Mouse (Mus musculus): ENCODE data around the gene Ank. TPM values are rescaled to one million over a fixed set of nuclear protein-coding genes. Genes with fewer than 3 reads are reported as not detected.

Ank gene
- polyA plus RNA-seq, 1 experiment, result 21.5 TPM

DNA sequence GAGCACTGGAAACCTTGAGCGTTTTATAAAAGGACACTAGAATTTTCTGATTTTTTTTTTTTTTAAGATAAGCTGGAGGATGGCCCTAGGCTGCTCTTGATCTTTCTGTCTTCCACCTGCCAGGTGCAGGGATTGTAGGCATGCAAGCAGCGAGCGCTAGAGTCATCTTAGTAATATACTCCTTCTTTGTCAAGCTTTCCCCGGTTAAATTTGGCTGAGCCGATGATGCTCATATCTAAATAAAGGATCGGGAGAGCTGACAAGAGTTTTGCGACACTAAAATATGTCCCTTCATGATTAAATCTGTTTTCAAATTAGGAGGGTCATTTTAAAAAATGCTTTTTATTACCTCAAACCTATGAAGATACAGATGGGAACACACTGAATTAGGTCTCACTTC is 69.7 kb downstream of the Ank start:
- no peaks in the 10 kb centered on the region for H3K36me3 ChIP-seq (ENCODE audit: control insufficient read depth, insufficient read depth, low read length)
- H3K27ac ChIP-seq (ENCODE audit: control insufficient read depth, insufficient read depth, low read length), result no peak overlapping the region
- WGBS, result 96% methylated on average over 7 of the region's 7 CpGs
- TF ChIP-seq POLR2A (IDR thresholded peaks at IDR 0.05; ENCODE audit: control insufficient read depth, extremely low read depth, insufficient read depth, low read length, poor library complexity) (no peak), CTCF (IDR thresholded peaks at IDR 0.05; ENCODE audit: borderline replicate concordance, control insufficient read depth, extremely low read depth, insufficient read depth, low read length, poor library complexity) (no peak)
- no peaks in the 10 kb centered on the region for H3K4me1 ChIP-seq (replicated peaks; ENCODE audit: control insufficient read depth, insufficient read depth, low read length)
- DNase-seq, result no peak
- H3K4me3 ChIP-seq (ENCODE audit: control insufficient read depth, insufficient read depth, low read length), result no peak overlapping the region
- no peaks in the 10 kb centered on the region for H3K27me3 ChIP-seq (ENCODE audit: control insufficient read depth, insufficient read depth, low read length)

DNA sequence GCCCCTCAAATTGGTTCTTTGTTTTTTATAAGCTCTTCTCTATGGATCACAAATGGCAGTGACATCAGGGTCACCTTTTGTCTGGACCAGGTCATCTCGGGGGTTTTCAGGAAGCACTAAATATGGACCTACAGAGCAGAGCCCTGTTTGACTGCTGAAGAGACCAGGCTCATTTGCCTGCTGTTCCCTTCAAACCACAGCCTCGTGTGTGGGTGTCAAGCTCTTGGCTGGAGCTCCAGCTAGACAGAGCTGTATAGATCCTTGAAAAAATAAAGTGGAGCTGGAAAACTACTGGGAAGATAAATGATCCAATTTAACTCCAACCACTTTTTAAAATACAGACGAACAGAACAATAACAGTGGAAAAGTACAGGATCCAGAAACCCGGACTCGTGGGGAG is 70.3 kb downstream of the Ank start:
- Histone ChIP-seq H3K27ac (ENCODE audit: control insufficient read depth, insufficient read depth, low read length) (no peak overlapping the region), H3K4me3 (ENCODE audit: control insufficient read depth, insufficient read depth, low read length) (no peak overlapping the region), H3K36me3 (ENCODE audit: control insufficient read depth, insufficient read depth, low read length) (no peaks in the 10 kb centered on the region), H3K4me1 (replicated peaks; ENCODE audit: control insufficient read depth, insufficient read depth, low read length) (no peaks in the 10 kb centered on the region), H3K27me3 (ENCODE audit: control insufficient read depth, insufficient read depth, low read length) (no peaks in the 10 kb centered on the region)
- no peak for DNase-seq
- WGBS, result 71% methylated on average over 5 of the region's 5 CpGs
- TF ChIP-seq POLR2A (IDR thresholded peaks at IDR 0.05; ENCODE audit: control insufficient read depth, extremely low read depth, insufficient read depth, low read length, poor library complexity) (no peak), CTCF (IDR thresholded peaks at IDR 0.05; ENCODE audit: borderline replicate concordance, control insufficient read depth, extremely low read depth, insufficient read depth, low read length, poor library complexity) (no peak)

GRCm38 (mm10) chr15:27537519-27538223 is 71.2 kb downstream of the Ank start:
- Histone ChIP-seq H3K36me3 (ENCODE audit: control insufficient read depth, insufficient read depth, low read length) (no peaks in the 10 kb centered on the region), H3K27ac (ENCODE audit: control insufficient read depth, insufficient read depth, low read length) (no peak overlapping the region), H3K27me3 (ENCODE audit: control insufficient read depth, insufficient read depth, low read length) (no peaks in the 10 kb centered on the region), H3K4me1 (replicated peaks; ENCODE audit: control insufficient read depth, insufficient read depth, low read length) (no peaks in the 10 kb centered on the region), H3K4me3 (ENCODE audit: control insufficient read depth, insufficient read depth, low read length) (no peak overlapping the region)
- 88% methylated on average over 4 of the region's 4 CpGs for WGBS
- TF ChIP-seq POLR2A (IDR thresholded peaks at IDR 0.05; ENCODE audit: control insufficient read depth, extremely low read depth, insufficient read depth, low read length, poor library complexity) (no peak), CTCF (IDR thresholded peaks at IDR 0.05; ENCODE audit: borderline replicate concordance, control insufficient read depth, extremely low read depth, insufficient read depth, low read length, poor library complexity) (no peak)
- no peak for DNase-seq

GRCm38 (mm10) chr15:27539745-27540144 is 73.3 kb downstream of the Ank start:
- WGBS, result 93% methylated on average over 9 of the region's 9 CpGs
- TF ChIP-seq CTCF (IDR thresholded peaks at IDR 0.05; ENCODE audit: borderline replicate concordance, control insufficient read depth, extremely low read depth, insufficient read depth, low read length, poor library complexity) (no peak), POLR2A (IDR thresholded peaks at IDR 0.05; ENCODE audit: control insufficient read depth, extremely low read depth, insufficient read depth, low read length, poor library complexity) (no peak)
- Histone ChIP-seq H3K27me3 (ENCODE audit: control insufficient read depth, insufficient read depth, low read length) (no peaks in the 10 kb centered on the region), H3K36me3 (ENCODE audit: control insufficient read depth, insufficient read depth, low read length) (no peaks in the 10 kb centered on the region), H3K27ac (ENCODE audit: control insufficient read depth, insufficient read depth, low read length) (no peak overlapping the region), H3K4me3 (ENCODE audit: control insufficient read depth, insufficient read depth, low read length) (no peak overlapping the region), H3K4me1 (replicated peaks; ENCODE audit: control insufficient read depth, insufficient read depth, low read length) (no peaks in the 10 kb centered on the region)
- no peak for DNase-seq

GRCm38 (mm10) chr15:27545203-27545602 is 78.7 kb downstream of the Ank start:
- no peak overlapping the region for H3K27ac ChIP-seq (ENCODE audit: control insufficient read depth, insufficient read depth, low read length)
- H3K27me3 ChIP-seq (ENCODE audit: control insufficient read depth, insufficient read depth, low read length), result no peaks in the 10 kb centered on the region
- no peaks in the 10 kb centered on the region for H3K4me1 ChIP-seq (replicated peaks; ENCODE audit: control insufficient read depth, insufficient read depth, low read length)
- TF ChIP-seq POLR2A (IDR thresholded peaks at IDR 0.05; ENCODE audit: control insufficient read depth, extremely low read depth, insufficient read depth, low read length, poor library complexity) (no peak), CTCF (IDR thresholded peaks at IDR 0.05; ENCODE audit: borderline replicate concordance, control insufficient read depth, extremely low read depth, insufficient read depth, low read length, poor library complexity) (no peak)
- 93% methylated on average over 10 of the region's 10 CpGs for WGBS
- no peak for DNase-seq
- H3K36me3 ChIP-seq (ENCODE audit: control insufficient read depth, insufficient read depth, low read length), result no peaks in the 10 kb centered on the region
- H3K4me3 ChIP-seq (ENCODE audit: control insufficient read depth, insufficient read depth, low read length), result no peak overlapping the region

DNA sequence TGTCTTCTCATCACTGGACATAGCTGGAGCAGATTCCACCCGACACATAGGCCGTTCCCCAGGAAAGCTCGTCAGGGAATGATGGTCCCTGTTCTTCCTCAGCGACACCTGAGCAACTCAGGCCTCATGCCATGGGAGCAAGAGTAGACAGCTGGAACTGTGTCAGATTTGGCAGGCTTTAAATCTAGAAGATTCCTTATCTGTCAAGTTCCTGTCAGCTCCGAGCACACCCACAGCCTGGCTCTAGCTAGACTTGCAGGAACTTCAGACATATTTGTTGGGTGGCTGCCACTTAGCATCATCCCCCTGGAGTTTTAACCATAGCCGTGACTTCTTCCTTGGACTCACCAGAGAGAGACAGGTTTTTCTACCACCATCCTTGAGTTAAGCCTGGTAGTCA is 81.6 kb downstream of the Ank start:
- TF ChIP-seq CTCF (IDR thresholded peaks at IDR 0.05; ENCODE audit: borderline replicate concordance, control insufficient read depth, extremely low read depth, insufficient read depth, low read length, poor library complexity) (no peak), POLR2A (IDR thresholded peaks at IDR 0.05; ENCODE audit: control insufficient read depth, extremely low read depth, insufficient read depth, low read length, poor library complexity) (no peak)
- H3K27me3 ChIP-seq (ENCODE audit: control insufficient read depth, insufficient read depth, low read length), result no peaks in the 10 kb centered on the region
- no peak overlapping the region for H3K4me3 ChIP-seq (ENCODE audit: control insufficient read depth, insufficient read depth, low read length)
- 94% methylated on average over 6 of the region's 6 CpGs for WGBS
- no peak for DNase-seq
- no peaks in the 10 kb centered on the region for H3K36me3 ChIP-seq (ENCODE audit: control insufficient read depth, insufficient read depth, low read length)
- H3K4me1 ChIP-seq (replicated peaks; ENCODE audit: control insufficient read depth, insufficient read depth, low read length), result no peaks in the 10 kb centered on the region
- no peak overlapping the region for H3K27ac ChIP-seq (ENCODE audit: control insufficient read depth, insufficient read depth, low read length)

GRCm38 (mm10) chr15:27549071-27549470 is 82.6 kb downstream of the Ank start:
- Histone ChIP-seq H3K36me3 (ENCODE audit: control insufficient read depth, insufficient read depth, low read length) (no peaks in the 10 kb centered on the region), H3K4me1 (replicated peaks; ENCODE audit: control insufficient read depth, insufficient read depth, low read length) (no peaks in the 10 kb centered on the region), H3K27ac (ENCODE audit: control insufficient read depth, insufficient read depth, low read length) (no peak overlapping the region), H3K4me3 (ENCODE audit: control insufficient read depth, insufficient read depth, low read length) (no peak overlapping the region), H3K27me3 (ENCODE audit: control insufficient read depth, insufficient read depth, low read length) (no peaks in the 10 kb centered on the region)
- TF ChIP-seq CTCF (IDR thresholded peaks at IDR 0.05; ENCODE audit: borderline replicate concordance, control insufficient read depth, extremely low read depth, insufficient read depth, low read length, poor library complexity) (no peak), POLR2A (IDR thresholded peaks at IDR 0.05; ENCODE audit: control insufficient read depth, extremely low read depth, insufficient read depth, low read length, poor library complexity) (no peak)
- 98% methylated on average over 10 of the region's 10 CpGs for WGBS
- no peak for DNase-seq
